Mouse (Mus musculus): ENCODE results near the gene Hdac5. TPM values are rescaled to one million over a fixed set of nuclear protein-coding genes. Genes with fewer than 3 reads are reported as not detected.

The Hdac5 gene
- total and polyA plus RNA-seq, 3 experiments = 9.1 to 29.3 TPM; not detected in 1

DNA sequence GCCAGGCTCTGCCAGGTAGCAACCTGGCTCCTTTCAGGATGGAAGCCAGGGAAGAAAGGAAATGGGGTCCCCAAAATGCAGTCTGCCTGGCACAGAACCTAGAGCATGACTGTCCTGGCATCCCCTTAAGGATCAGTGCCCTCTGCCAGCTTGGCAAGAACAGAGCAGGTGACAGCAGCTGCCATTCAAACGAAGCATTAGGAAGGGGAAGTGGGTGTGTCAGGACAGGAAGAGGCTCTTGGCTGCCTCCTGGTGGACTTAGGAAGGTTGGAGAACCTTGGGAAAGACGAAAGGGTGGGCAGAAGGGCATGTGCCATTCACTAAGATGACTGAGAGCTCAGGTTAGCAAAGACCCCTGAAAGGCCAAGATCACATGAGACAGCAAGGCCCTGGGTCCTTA, 20.2 kb downstream of the Hdac5 start:
- peaks cover 17 to 25% of the 10 kb centered on the region in 2 experiments for H3K4me1 ChIP-seq (ENCODE audit: control insufficient read depth in 1 of 2, insufficient read depth in 2 of 2, low read length in 2 of 2)
- no peaks in the 10 kb centered on the region for H3K79me2 ChIP-seq (ENCODE audit: control insufficient read depth, insufficient read depth, low read length, poor library complexity)
- no peaks in the 10 kb centered on the region for H3K9me3 ChIP-seq (replicated peaks; ENCODE audit: insufficient read depth, low read length)
- no peak overlapping the region for H3K9ac ChIP-seq (ENCODE audit: control insufficient read depth, low read depth, low read length, poor library complexity, severe bottlenecking)
- H3K27ac ChIP-seq (ENCODE audit: control insufficient read depth, low read depth, low read length) = no peak overlapping the region
- DNase-seq (ENCODE audit: low read depth, low spot score) = peak; percentile 86
- H3K4me3 ChIP-seq (ENCODE audit: control insufficient read depth in 1 of 2, insufficient read depth in 1 of 2, low read depth in 2 of 2, low read length in 2 of 2) = no peak overlapping the region
- H3K36me3 ChIP-seq (ENCODE audit: control insufficient read depth in 1 of 2, insufficient read depth in 2 of 2, low read length in 2 of 2) = peaks cover 0 to 2% of the 10 kb centered on the region in 2 experiments; a peak in 2 of 4 replicates
- H3K27me3 ChIP-seq (ENCODE audit: control insufficient read depth in 1 of 2, insufficient read depth in 2 of 2, low read length in 2 of 2) = no peaks in the 10 kb centered on the region
- TF ChIP-seq USF1 (IDR thresholded peaks at IDR 0.05; ENCODE audit: low read depth, low read length) (peak; percentile 48), POLR2AphosphoS2 (IDR thresholded peaks at IDR 0.05; ENCODE audit: low read length) (no peak), GATA1 (IDR thresholded peaks at IDR 0.05; ENCODE audit: low read depth, low read length) (no peak), ZKSCAN1 (IDR thresholded peaks at IDR 0.05; ENCODE audit: low read depth, low read length) (no peak), TAL1 (IDR thresholded peaks at IDR 0.05; ENCODE audit: low read length) (no peak), MYB (IDR thresholded peaks at IDR 0.05; ENCODE audit: low read depth, low read length) (no peak), TBP (IDR thresholded peaks at IDR 0.05; ENCODE audit: low read depth, low read length) (0 out of 2 replicates have a peak, but pooled peaks have one; percentile 38), MXI1 (IDR thresholded peaks at IDR 0.05; ENCODE audit: low read depth, low read length) (no peak), TCF12 (IDR thresholded peaks at IDR 0.05; ENCODE audit: low read depth, low read length) (peak; percentile 28; the same call in 1 of the 2 replicates), BHLHE40 (IDR thresholded peaks at IDR 0.05; ENCODE audit: borderline replicate concordance, low read depth, low read length) (no peak), KAT2A (conservative IDR thresholded peaks at IDR 0.05; ENCODE audit: low read depth, low read length) (no peak), UBTF (IDR thresholded peaks at IDR 0.05; ENCODE audit: borderline replicate concordance, insufficient read depth, low read depth, low read length) (no peak), ZMIZ1 (IDR thresholded peaks at IDR 0.05; ENCODE audit: low read depth, low read length) (no peak), MAX (IDR thresholded peaks at IDR 0.05; ENCODE audit: low read length) (peak; percentile 35; the same call in 1 of the 2 replicates), ZNF384 (IDR thresholded peaks at IDR 0.05; ENCODE audit: low read depth, low read length) (no peak), HCFC1 (IDR thresholded peaks at IDR 0.05; ENCODE audit: low read depth, low read length) (peak; percentile 70; the same call in 1 of the 2 replicates), CHD1 (IDR thresholded peaks at IDR 0.05; ENCODE audit: low read depth, low read length) (no peak), RCOR1 (IDR thresholded peaks at IDR 0.05; ENCODE audit: low read depth, low read length) (no peak), NRF1 (IDR thresholded peaks at IDR 0.05; ENCODE audit: insufficient read depth, low read depth, low read length, poor library complexity, severe bottlenecking) (no peak), MYC (IDR thresholded peaks at IDR 0.05; ENCODE audit: low read depth, low read length) (peak; percentile 38; the same call in 1 of the 2 replicates), MEF2A (IDR thresholded peaks at IDR 0.05; ENCODE audit: extremely low read depth, insufficient replicate concordance, low read depth, low read length, poor library complexity, severe bottlenecking) (no peak), CTCF (IDR thresholded peaks at IDR 0.05 in 2 of 3, conservative IDR thresholded peaks at IDR 0.05 in 1 of 3; ENCODE audit: control insufficient read depth in 1 of 3, insufficient read depth in 1 of 3, low read depth in 2 of 3, low read length in 3 of 3, poor library complexity in 1 of 3, severe bottlenecking in 1 of 3) (peak; percentile 70 to 91 (median 91)), GABPA (IDR thresholded peaks at IDR 0.05; ENCODE audit: low read depth, low read length) (no peak), ELF1 (IDR thresholded peaks at IDR 0.05; ENCODE audit: low read depth, low read length) (peak; percentile 81), CHD2 (IDR thresholded peaks at IDR 0.05; ENCODE audit: low read length) (no peak), ZC3H11A (IDR thresholded peaks at IDR 0.05; ENCODE audit: low read depth, low read length) (peak; percentile 53; the same call in 1 of the 2 replicates), E2F4 (IDR thresholded peaks at IDR 0.05; ENCODE audit: borderline replicate concordance, low read depth, low read length) (no peak), NELFE (IDR thresholded peaks at IDR 0.05; ENCODE audit: low read depth, low read length) (no peak), EP300 (IDR thresholded peaks at IDR 0.05; ENCODE audit: low read depth in 1 of 2, low read length in 2 of 2) (no peak; a peak in 1 of 4 replicates), SIN3A (IDR thresholded peaks at IDR 0.05; ENCODE audit: low read length) (peak; percentile 78), JUND (IDR thresholded peaks at IDR 0.05; ENCODE audit: low read depth, low read length) (no peak), POLR2AphosphoS5 (IDR thresholded peaks at IDR 0.05; ENCODE audit: borderline replicate concordance, low read depth, low read length) (no peak), POLR2A (IDR thresholded peaks at IDR 0.05; ENCODE audit: control insufficient read depth in 1 of 2, insufficient read depth in 1 of 2, low read depth in 1 of 2, low read length in 2 of 2, poor library complexity in 1 of 2) (peak in 1 of 2 experiments; percentile 27; a peak in 1 of 4 replicates), USF2 (IDR thresholded peaks at IDR 0.05; ENCODE audit: borderline replicate concordance in 1 of 2, insufficient read depth in 1 of 2, low read depth in 1 of 2, low read length in 2 of 2) (no peak), SMC3 (IDR thresholded peaks at IDR 0.05; ENCODE audit: low read depth, low read length) (peak; percentile 87), MAZ (IDR thresholded peaks at IDR 0.05; ENCODE audit: low read depth, low read length) (no peak), MAFK (IDR thresholded peaks at IDR 0.05; ENCODE audit: borderline replicate concordance, low read depth, low read length) (no peak)
